Mouse (Mus musculus): ENCODE measurements around the gene Clec2l.

Clec2l gene

DNA sequence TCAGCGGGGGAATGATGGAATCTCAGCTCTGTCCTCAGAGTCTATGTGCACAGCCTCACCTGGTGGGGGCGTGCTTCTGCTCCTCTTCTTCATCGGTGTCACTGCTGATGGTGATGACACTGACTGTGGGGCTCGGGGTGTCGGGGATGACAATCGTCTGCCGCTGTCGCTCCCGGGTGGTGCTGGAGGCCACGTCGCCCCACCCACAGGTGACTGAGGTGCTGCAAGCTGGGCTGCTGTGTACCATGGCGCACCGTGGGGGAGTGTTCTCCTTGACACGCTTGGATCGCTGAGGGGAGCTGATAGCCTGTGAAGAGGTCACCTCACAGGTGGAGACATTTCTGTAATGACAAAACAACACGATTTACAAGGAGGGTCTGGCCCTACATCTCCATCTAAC is 53.0 kb downstream of the Clec2l start:
- DNase-seq (ENCODE audit: extremely low read depth, low read depth), result no peak

DNA sequence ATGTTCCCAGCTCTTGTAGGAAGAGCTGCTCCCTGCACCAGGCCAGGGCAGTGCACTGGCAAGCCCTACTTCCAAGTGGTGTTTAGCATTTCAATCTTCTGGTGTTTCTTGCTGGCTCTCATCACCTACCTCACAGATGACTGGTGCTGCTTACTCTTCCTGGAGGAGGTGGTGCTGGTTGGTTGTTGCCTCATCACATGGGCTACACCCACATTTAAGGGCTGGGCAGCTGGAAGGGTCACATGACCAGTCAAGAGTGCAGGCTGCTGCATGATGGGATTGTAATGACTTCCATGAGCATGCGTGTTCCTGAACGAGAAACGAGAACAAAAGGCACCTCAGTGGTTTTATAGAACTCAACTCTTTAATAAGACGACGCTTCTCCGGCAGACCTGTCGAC is 55.8 kb downstream of the Clec2l start:
- no peak for DNase-seq (ENCODE audit: extremely low read depth, low read depth)

GRCm38 (mm10) chr6:38719229-38719628 is 56.4 kb downstream of the Clec2l start:
- DNase-seq (ENCODE audit: extremely low read depth, low read depth), result no peak

GRCm38 (mm10) chr6:38721361-38721760 is 58.5 kb downstream of the Clec2l start:
- DNase-seq (ENCODE audit: extremely low read depth, low read depth), result no peak

- no peak for DNase-seq (ENCODE audit: extremely low read depth, low read depth)
These were observed 62.6 kb downstream of the Clec2l start for GRCm38 (mm10) chr6:38725515-38725914.

Measured in MEL-GATA-1-ER (cell line).